Mouse (Mus musculus): Measurements from ENCODE around the gene Xirp1. TPM values are rescaled to one million over a fixed set of nuclear protein-coding genes. Genes with fewer than 3 reads are reported as not detected.

The Xirp1 gene
- polyA plus RNA-seq (2012; fragmentation: generic; extraction: Trizol), result 3.5 TPM
- long read RNA-seq, experiment 1, partial matches to known transcripts, result 0 of 1 reads
- long read RNA-seq, experiment 1, other reads (novel, unspliced or antisense), result 1 of 1 reads
- long read RNA-seq, experiment 2, result 0 reads

- Histone ChIP-seq H3K79me2 (ENCODE audit: control insufficient read depth, insufficient read depth) (no peaks in the 10 kb centered on the region), H3K4me3 (ENCODE audit: insufficient read depth, poor library complexity, severe bottlenecking) (no peak within 1 kb of the TSS), H3K79me3 (ENCODE audit: low read depth) (no peaks in the 10 kb centered on the region), H3K36me3 (ENCODE audit: control insufficient read depth, insufficient read depth) (no peaks in the 10 kb centered on the region), H3K27me3 (ENCODE audit: control insufficient read depth, insufficient read depth, insufficient read length) (no peaks in the 10 kb centered on the region), H3ac (ENCODE audit: control insufficient read depth, insufficient read length, low read depth) (peak within 1 kb of the TSS; percentile 24)
- TF ChIP-seq USF1 (IDR thresholded peaks at IDR 0.05; ENCODE audit: low read depth), result no peak
- no peak for TF ChIP-seq CTCF (IDR thresholded peaks at IDR 0.05; ENCODE audit: control insufficient read depth, insufficient read depth, insufficient read length)
Observed at GRCm38 (mm10) chr9:120023086-120023811, at the start of gene Xirp1. TSS of gene Xirp1 (minus strand) at chr9:120023598.

GRCm38 (mm10) chr9:120073169-120073568, 49.8 kb upstream of the Xirp1 start:
- TF ChIP-seq CTCF (IDR thresholded peaks at IDR 0.05; ENCODE audit: control insufficient read depth, insufficient read depth, insufficient read length) (peak; percentile 87), MYOD1 (IDR thresholded peaks at IDR 0.05; ENCODE audit: control insufficient read depth, insufficient read length, low read depth) (no peak), MYOG (IDR thresholded peaks at IDR 0.05; ENCODE audit: control insufficient read depth, extremely low read depth, insufficient read length) (no peak)
- H3K36me3 ChIP-seq (ENCODE audit: control insufficient read depth, insufficient read depth), result no peaks in the 10 kb centered on the region
- H3K79me3 ChIP-seq (ENCODE audit: low read depth), result no peaks in the 10 kb centered on the region
- H3K27me3 ChIP-seq (ENCODE audit: control insufficient read depth, insufficient read depth, insufficient read length), result peaks cover 4% of the 10 kb centered on the region
- H3K4me3 ChIP-seq (ENCODE audit: insufficient read depth, poor library complexity, severe bottlenecking), result no peak overlapping the region
- no peak overlapping the region for H3ac ChIP-seq (ENCODE audit: control insufficient read depth, insufficient read length, low read depth)
- H3K79me2 ChIP-seq (ENCODE audit: control insufficient read depth, insufficient read depth), result no peaks in the 10 kb centered on the region

GRCm38 (mm10) chr9:120071251-120071650, 47.9 kb upstream of the Xirp1 start:
- no peak for TF ChIP-seq FOSL1 (IDR thresholded peaks at IDR 0.05; ENCODE audit: insufficient read depth, low read length, poor library complexity, severe bottlenecking)
- no peak for TF ChIP-seq CEBPB (IDR thresholded peaks at IDR 0.05; ENCODE audit: low read depth)
- no peak for TF ChIP-seq MYOG (IDR thresholded peaks at IDR 0.05; ENCODE audit: control insufficient read depth, extremely low read depth, insufficient read length)
- TF ChIP-seq MYOD1 (IDR thresholded peaks at IDR 0.05; ENCODE audit: control insufficient read depth, insufficient read length, low read depth), result no peak
- TF ChIP-seq USF1 (IDR thresholded peaks at IDR 0.05; ENCODE audit: low read depth), result no peak
- TF ChIP-seq MAX (IDR thresholded peaks at IDR 0.05), result no peak
- no peak for TF ChIP-seq CTCF (IDR thresholded peaks at IDR 0.05; ENCODE audit: control insufficient read depth, insufficient read depth, insufficient read length)
- H3K79me2 ChIP-seq (ENCODE audit: control insufficient read depth, insufficient read depth), result no peaks in the 10 kb centered on the region

GRCm38 (mm10) chr9:120069779-120070178, 46.4 kb upstream of the Xirp1 start, which contains the start of gene Cx3cr1:
TSS of gene Cx3cr1 (minus strand) at chr9:120069879.
- Histone ChIP-seq H3ac (ENCODE audit: control insufficient read depth, insufficient read length, low read depth) (no peak within 1 kb of the TSS), H3K79me2 (ENCODE audit: control insufficient read depth, insufficient read depth) (no peaks in the 10 kb centered on the region), H3K79me3 (ENCODE audit: low read depth) (no peaks in the 10 kb centered on the region), H3K36me3 (ENCODE audit: control insufficient read depth, insufficient read depth) (no peaks in the 10 kb centered on the region), H3K4me3 (ENCODE audit: insufficient read depth, poor library complexity, severe bottlenecking) (no peak within 1 kb of the TSS), H3K27me3 (ENCODE audit: control insufficient read depth, insufficient read depth, insufficient read length) (peaks cover 3% of the 10 kb centered on the region)
- TF ChIP-seq MYOG (IDR thresholded peaks at IDR 0.05; ENCODE audit: control insufficient read depth, extremely low read depth, insufficient read length) (no peak), CEBPB (IDR thresholded peaks at IDR 0.05; ENCODE audit: low read depth) (no peak), FOSL1 (IDR thresholded peaks at IDR 0.05; ENCODE audit: insufficient read depth, low read length, poor library complexity, severe bottlenecking) (no peak), CTCF (IDR thresholded peaks at IDR 0.05; ENCODE audit: control insufficient read depth, insufficient read depth, insufficient read length) (no peak), USF1 (IDR thresholded peaks at IDR 0.05; ENCODE audit: low read depth) (no peak)

More at GRCm38 (mm10) chr9:120071251-120071650, 47.9 kb upstream of the Xirp1 start:
- Histone ChIP-seq H3K27me3 (ENCODE audit: control insufficient read depth, insufficient read depth, insufficient read length) (peaks cover 4% of the 10 kb centered on the region), H3K36me3 (ENCODE audit: control insufficient read depth, insufficient read depth) (no peaks in the 10 kb centered on the region), H3K79me3 (ENCODE audit: low read depth) (no peaks in the 10 kb centered on the region), H3K4me3 (ENCODE audit: insufficient read depth, poor library complexity, severe bottlenecking) (no peak overlapping the region), H3ac (ENCODE audit: control insufficient read depth, insufficient read length, low read depth) (no peak overlapping the region)

GRCm38 (mm10) chr9:120068047-120068446, 44.6 kb upstream of the Xirp1 start:
- H3K27me3 ChIP-seq (ENCODE audit: control insufficient read depth, insufficient read depth, insufficient read length), result peaks cover 5% of the 10 kb centered on the region
- H3K4me3 ChIP-seq (ENCODE audit: insufficient read depth, poor library complexity, severe bottlenecking), result no peak overlapping the region
- no peaks in the 10 kb centered on the region for H3K79me3 ChIP-seq (ENCODE audit: low read depth)
- no peaks in the 10 kb centered on the region for H3K79me2 ChIP-seq (ENCODE audit: control insufficient read depth, insufficient read depth)
- TF ChIP-seq MYOD1 (IDR thresholded peaks at IDR 0.05; ENCODE audit: control insufficient read depth, insufficient read length, low read depth) (no peak), CTCF (IDR thresholded peaks at IDR 0.05; ENCODE audit: control insufficient read depth, insufficient read depth, insufficient read length) (no peak), USF1 (IDR thresholded peaks at IDR 0.05; ENCODE audit: low read depth) (no peak), MYOG (IDR thresholded peaks at IDR 0.05; ENCODE audit: control insufficient read depth, extremely low read depth, insufficient read length) (no peak), FOSL1 (IDR thresholded peaks at IDR 0.05; ENCODE audit: insufficient read depth, low read length, poor library complexity, severe bottlenecking) (no peak), CEBPB (IDR thresholded peaks at IDR 0.05; ENCODE audit: low read depth) (no peak), MAX (IDR thresholded peaks at IDR 0.05) (no peak)
- no peak overlapping the region for H3ac ChIP-seq (ENCODE audit: control insufficient read depth, insufficient read length, low read depth)
- H3K36me3 ChIP-seq (ENCODE audit: control insufficient read depth, insufficient read depth), result no peaks in the 10 kb centered on the region

- H3ac ChIP-seq (ENCODE audit: control insufficient read depth, insufficient read length, low read depth), result no peak overlapping the region
- no peaks in the 10 kb centered on the region for H3K79me3 ChIP-seq (ENCODE audit: low read depth)
- H3K27me3 ChIP-seq (ENCODE audit: control insufficient read depth, insufficient read depth, insufficient read length), result peaks cover 5% of the 10 kb centered on the region
- H3K4me3 ChIP-seq (ENCODE audit: insufficient read depth, poor library complexity, severe bottlenecking), result no peak overlapping the region
- H3K36me3 ChIP-seq (ENCODE audit: control insufficient read depth, insufficient read depth), result no peaks in the 10 kb centered on the region
- TF ChIP-seq CTCF (IDR thresholded peaks at IDR 0.05; ENCODE audit: control insufficient read depth, insufficient read depth, insufficient read length) (no peak), MYOD1 (IDR thresholded peaks at IDR 0.05; ENCODE audit: control insufficient read depth, insufficient read length, low read depth) (no peak), USF1 (IDR thresholded peaks at IDR 0.05; ENCODE audit: low read depth) (no peak), MYOG (IDR thresholded peaks at IDR 0.05; ENCODE audit: control insufficient read depth, extremely low read depth, insufficient read length) (no peak), CEBPB (IDR thresholded peaks at IDR 0.05; ENCODE audit: low read depth) (no peak), FOSL1 (IDR thresholded peaks at IDR 0.05; ENCODE audit: insufficient read depth, low read length, poor library complexity, severe bottlenecking) (no peak), MAX (IDR thresholded peaks at IDR 0.05) (no peak)
- H3K79me2 ChIP-seq (ENCODE audit: control insufficient read depth, insufficient read depth), result no peaks in the 10 kb centered on the region
Observed at GRCm38 (mm10) chr9:120067609-120068008, 44.2 kb upstream of the Xirp1 start.
